Comparison of ENCODE assay signal across 25 mouse cellular contexts in genomic region chr12:94245366-94245765, GRCm38 (mm10).
DNase-seq lines count a peak whose midpoint lies in the region; ATAC-seq and TF ChIP-seq lines count a peak whose summit lies in the region.
"Had no signal": no experiment of that assay in that cellular context is flagged by ENCODE, and none has a peak within 500 bp of the region (broad histone marks: within the 10 kb centered on the region; RNA-seq: fewer than 3 reads in every experiment).

No protein-coding gene starts in this region.

- no peaks in the 10 kb centered on the region for H3K4me1 ChIP-seq in limb, embryonic 13.5 days
- H3K4me1 ChIP-seq in limb, embryonic 10.5 days, result peaks cover 10% of the 10 kb centered on the region
- no peaks in the 10 kb centered on the region for H3K4me1 ChIP-seq in limb, embryonic 14.5 days (ENCODE audit: control insufficient read depth, insufficient read depth, low read length)
- H3K4me1 ChIP-seq: embryonic facial prominence, embryonic 12.5 days; heart, embryonic 10.5 days; heart, embryonic 13.5 days had no signal

- ATAC-seq in limb, embryonic 13.5 days (ENCODE audit: low FRiP score, low read depth), result 0 out of 2 replicates have a peak, but pooled peaks have one; percentile 48
- ATAC-seq in limb, embryonic 14.5 days (ENCODE audit: low FRiP score, low read depth), result no peak
- ATAC-seq: forebrain, embryonic 15.5 days; hindbrain, postnatal 0 days had no signal

- intact Hi-C loops in left cerebral cortex, postnatal 4 days (cut with DNase I), result no loop called here
- intact Hi-C loops in left cerebral cortex, postnatal 36 days (cut with DNase I), result no loop called here

- H3K27ac ChIP-seq in limb, embryonic 13.5 days, result no peak overlapping the region
- no peak overlapping the region for H3K27ac ChIP-seq in limb, embryonic 10.5 days
- H3K27ac ChIP-seq in limb, embryonic 14.5 days (replicated peaks; ENCODE audit: low read depth, low read length), result no peak overlapping the region
- H3K27ac ChIP-seq: embryonic facial prominence, embryonic 12.5 days; forebrain, embryonic 12.5 days; forebrain, embryonic 15.5 days; heart, adult 2 months; heart, embryonic 10.5 days; heart, embryonic 13.5 days; hindbrain, embryonic 14.5 days; hindbrain, postnatal 0 days had no signal

- TF ChIP-seq POLR2A in limb, embryonic 14.5 days (IDR thresholded peaks at IDR 0.05; ENCODE audit: borderline replicate concordance, extremely low read depth, insufficient read depth, insufficient read length), result no peak

- H3K9ac ChIP-seq in limb, embryonic 13.5 days, result no peak overlapping the region
- H3K9ac ChIP-seq in limb, embryonic 14.5 days (ENCODE audit: low read depth, low read length, severe bottlenecking), result no peak overlapping the region
- H3K9ac ChIP-seq: embryonic facial prominence, embryonic 12.5 days; forebrain, embryonic 12.5 days; forebrain, embryonic 15.5 days; heart, embryonic 13.5 days; hindbrain, embryonic 14.5 days had no signal

- peak; percentile 15 for DNase-seq in embryo, embryonic 10.5 days (ENCODE audit: low spot score)
- DNase-seq in embryo, embryonic 10 days (ENCODE audit: low spot score), result no peak
- no peak for DNase-seq in limb, embryonic 10.5 days (ENCODE audit: low spot score)
- peak; percentile 17 for DNase-seq in limb, embryonic 14.5 days (ENCODE audit: low spot score)
- no peak for DNase-seq in left cerebral cortex, postnatal 4 days
- DNase-seq in left cerebral cortex, postnatal 36 days (ENCODE audit: low spot score in 2 of 2), result no peak
- DNase-seq: adrenal gland, postnatal 10 days; adrenal gland, postnatal 36 days; cerebellum, adult 18-20 months; cerebellum, adult 9-10 months; cerebellum, postnatal 14 days; gastrocnemius, postnatal 10 days; gastrocnemius, postnatal 36 days; heart, adult 2 months; heart, postnatal 14 days; heart, postnatal 4 days had no signal

- no peaks in the 10 kb centered on the region for H3K9me3 ChIP-seq in limb, embryonic 13.5 days
- no peaks in the 10 kb centered on the region for H3K9me3 ChIP-seq in limb, embryonic 10.5 days (replicated peaks)
- H3K9me3 ChIP-seq in limb, embryonic 14.5 days (ENCODE audit: control insufficient read depth, low read length), result no peaks in the 10 kb centered on the region
- H3K9me3 ChIP-seq: embryonic facial prominence, embryonic 12.5 days; forebrain, embryonic 12.5 days; forebrain, embryonic 15.5 days; heart, embryonic 10.5 days; heart, embryonic 13.5 days had no signal

- H3K4me2 ChIP-seq in limb, embryonic 13.5 days (replicated peaks), result no peak overlapping the region
- H3K4me2 ChIP-seq in limb, embryonic 14.5 days (replicated peaks; ENCODE audit: low read depth, low read length, severe bottlenecking), result no peak overlapping the region
- H3K4me2 ChIP-seq: embryonic facial prominence, embryonic 12.5 days; forebrain, embryonic 12.5 days; forebrain, embryonic 15.5 days; heart, embryonic 13.5 days; hindbrain, embryonic 14.5 days had no signal

- 9% methylated on average over 2 of the region's 2 CpGs for WGBS in limb, embryonic 13.5 days
- WGBS in limb, embryonic 10.5 days, result 18% methylated on average over 2 of the region's 2 CpGs
- 6% methylated on average over 2 of the region's 2 CpGs for WGBS in limb, embryonic 14.5 days

- H3K36me3 ChIP-seq in limb, embryonic 13.5 days, result no peaks in the 10 kb centered on the region
- no peaks in the 10 kb centered on the region for H3K36me3 ChIP-seq in limb, embryonic 10.5 days
- no peaks in the 10 kb centered on the region for H3K36me3 ChIP-seq in limb, embryonic 14.5 days (ENCODE audit: control insufficient read depth, insufficient read depth, low read length)
- H3K36me3 ChIP-seq: embryonic facial prominence, embryonic 12.5 days; forebrain, embryonic 12.5 days; forebrain, embryonic 15.5 days; heart, embryonic 10.5 days; heart, embryonic 13.5 days had no signal

- no peak overlapping the region for H3K4me3 ChIP-seq in limb, embryonic 13.5 days
- H3K4me3 ChIP-seq in limb, embryonic 10.5 days, result no peak overlapping the region
- H3K4me3 ChIP-seq in limb, embryonic 14.5 days (replicated peaks; ENCODE audit: low read length), result no peak overlapping the region
- H3K4me3 ChIP-seq: embryonic facial prominence, embryonic 12.5 days; erythroblast, embryonic 14.5 days; forebrain, embryonic 12.5 days; forebrain, embryonic 15.5 days; heart, adult 2 months; heart, embryonic 10.5 days; heart, embryonic 13.5 days had no signal

- H3K27me3 ChIP-seq in limb, embryonic 13.5 days, result no peaks in the 10 kb centered on the region
- no peaks in the 10 kb centered on the region for H3K27me3 ChIP-seq in limb, embryonic 10.5 days (ENCODE audit: low read depth, poor library complexity, severe bottlenecking)
- H3K27me3 ChIP-seq in limb, embryonic 14.5 days (ENCODE audit: control insufficient read depth, insufficient read depth, low read length), result no peaks in the 10 kb centered on the region
- H3K27me3 ChIP-seq: embryonic facial prominence, embryonic 12.5 days; forebrain, embryonic 12.5 days; forebrain, embryonic 15.5 days; heart, embryonic 13.5 days had no signal

Comparison
In these comparisons a context has a peak if more than half of its experiments do, and no peak if none do; other contexts are left out.
1. DNase-seq: peak in embryo, embryonic 10.5 days (single experiment) and limb, embryonic 14.5 days (single experiment); none in embryo, embryonic 10 days (single experiment), limb, embryonic 10.5 days (single experiment), left cerebral cortex, postnatal 4 days (single experiment) and left cerebral cortex, postnatal 36 days (0 of 2).